Mouse (Mus musculus) myocyte (in vitro differentiated cells): Measurements from ENCODE around the gene March1. TPM values are rescaled to one million over a fixed set of nuclear protein-coding genes. Genes with fewer than 3 reads are reported as not detected.

Source experiments
- H3K27me3 ChIP-seq: one replicate; pipeline ENCODE4 v1.6.1; 2011; ENCODE audit not compliant: control insufficient read depth, insufficient read depth, insufficient read length
- H3K36me3 ChIP-seq: one replicate; pipeline ENCODE4 v1.6.1; 2011; ENCODE audit not compliant: control insufficient read depth, insufficient read depth
- H3K4me2 ChIP-seq: one replicate; pipeline ENCODE4 v1.6.1; 2011; ENCODE audit warnings: low read depth, control low read depth
- H3K4me3 ChIP-seq: one replicate; pipeline ENCODE4 v1.5.1; 2011; ENCODE audit warnings: mild to moderate bottlenecking, control low read depth, moderate library complexity
- H3K79me2 ChIP-seq: one replicate; pipeline ENCODE4 v1.6.1; 2011; ENCODE audit not compliant: control insufficient read depth, insufficient read depth
- H3ac ChIP-seq: one replicate; pipeline ENCODE4 v1.6.1; 2011; ENCODE audit not compliant: control insufficient read depth, insufficient read length
- CEBPB ChIP-seq: IDR thresholded peaks from 2 replicates; pipeline ENCODE4 v1.6.1; 2011; ENCODE audit warnings: mild to moderate bottlenecking, moderate library complexity; ENCODE audit not compliant: poor library complexity, insufficient read depth, severe bottlenecking
- E2F4 ChIP-seq: IDR thresholded peaks from one replicate; pipeline ENCODE4 v1.6.1; 2011; ENCODE audit warnings: mild to moderate bottlenecking, control low read depth, moderate library complexity; ENCODE audit not compliant: insufficient read depth
- MAX ChIP-seq: IDR thresholded peaks from one replicate; pipeline ENCODE4 v1.6.1; 2011; ENCODE audit warnings: low read depth, mild to moderate bottlenecking, control low read depth
- MYOD1 ChIP-seq, 3 experiments: IDR thresholded peaks; one replicate each; pipeline ENCODE4 v1.6.1; 2011; ENCODE audit warnings: control low read depth in 2 of 3, low read depth in 2 of 3, mild to moderate bottlenecking in 2 of 3, moderate library complexity in 1 of 3; ENCODE audit not compliant: insufficient read length in 2 of 3, control insufficient read depth in 1 of 3
- MYOG ChIP-seq, 3 experiments: IDR thresholded peaks; one replicate each; pipeline ENCODE4 v1.6.1; 2011; ENCODE audit warnings: control low read depth in 2 of 3, low read depth in 2 of 3, mild to moderate bottlenecking in 2 of 3; ENCODE audit not compliant: insufficient read length in 2 of 3, control insufficient read depth in 1 of 3, insufficient read depth in 1 of 3
- POLR2A ChIP-seq: IDR thresholded peaks from one replicate; pipeline ENCODE4 v1.6.1; 2011; ENCODE audit warnings: low read depth, mild to moderate bottlenecking, control low read depth, moderate library complexity; ENCODE audit not compliant: insufficient read length
- POLR2AphosphoS2 ChIP-seq: IDR thresholded peaks from one replicate; pipeline ENCODE4 v1.6.1; 2011; ENCODE audit warnings: low read depth, control low read depth; ENCODE audit not compliant: insufficient read length
- REST ChIP-seq: IDR thresholded peaks from one replicate; pipeline ENCODE4 v1.6.1; 2011; ENCODE audit warnings: mild to moderate bottlenecking, control low read depth, moderate library complexity; ENCODE audit not compliant: insufficient read depth, insufficient read length
- SRF ChIP-seq: IDR thresholded peaks from one replicate; pipeline ENCODE4 v1.6.1; 2011; ENCODE audit warnings: low read depth; ENCODE audit not compliant: control insufficient read depth, insufficient read length
- TCF12 ChIP-seq: IDR thresholded peaks from one replicate; pipeline ENCODE4 v1.6.1; 2011; ENCODE audit warnings: mild to moderate bottlenecking, control low read depth; ENCODE audit not compliant: poor library complexity, insufficient read depth, severe bottlenecking
- TCF3 ChIP-seq: IDR thresholded peaks from one replicate; pipeline ENCODE4 v1.6.1; 2011; ENCODE audit warnings: low read depth, control low read depth; ENCODE audit not compliant: insufficient read length
- USF1 ChIP-seq: IDR thresholded peaks from one replicate; pipeline ENCODE4 v1.6.1; 2011; ENCODE audit warnings: low read depth, mild to moderate bottlenecking, control low read depth, moderate library complexity
- polyA plus RNA-seq: library from polyadenylated mRNA; unstranded; fragments of >200 nt; fragmentation: generic; extraction: Trizol; gene quantifications from one replicate; pipeline ENCODE4 v1.2.1, GENCODE M21; 2012; ENCODE audit warnings: missing spikeins

The March1 gene
- polyA plus RNA-seq, 1 experiment, result 0.06 TPM

DNA sequence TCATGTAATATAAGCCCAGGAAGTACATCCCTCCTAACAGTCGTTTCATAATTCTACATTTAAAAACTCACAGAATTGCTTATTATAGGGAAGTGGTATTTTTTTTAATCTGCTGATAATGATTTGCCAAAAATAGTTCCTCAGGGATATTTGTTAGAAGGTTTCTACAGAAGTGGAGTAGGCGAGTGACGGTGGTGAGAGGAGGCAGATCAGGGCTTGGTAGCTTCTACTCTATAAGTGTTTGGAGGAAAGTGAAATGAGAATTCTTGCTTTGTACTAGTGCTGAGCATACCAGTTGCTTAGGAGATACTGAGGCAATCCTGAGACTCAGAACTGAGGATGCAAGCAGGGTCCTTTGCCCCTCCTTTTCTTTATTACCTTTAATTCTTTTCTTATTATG lies 476.5 kb downstream of the March1 start:
- H3K4me2 ChIP-seq, result no peak overlapping the region
- no peak overlapping the region for H3K4me3 ChIP-seq
- H3K27me3 ChIP-seq, result no peaks in the 10 kb centered on the region
- no peaks in the 10 kb centered on the region for H3K79me2 ChIP-seq
- H3K36me3 ChIP-seq, result no peaks in the 10 kb centered on the region
- H3ac ChIP-seq, result no peak overlapping the region
- TF ChIP-seq E2F4 (no peak), SRF (no peak), TCF3 (no peak), TCF12 (no peak), MYOD1 (IDR thresholded peaks at IDR 0.05; ENCODE audit: control insufficient read depth in 1 of 3, insufficient read length in 2 of 3, low read depth in 2 of 3) (no peak), CEBPB (no peak), REST (no peak), MAX (no peak), POLR2A (no peak), MYOG (IDR thresholded peaks at IDR 0.05; ENCODE audit: control insufficient read depth in 1 of 3, insufficient read depth in 1 of 3, insufficient read length in 2 of 3, low read depth in 2 of 3) (no peak), POLR2AphosphoS2 (no peak), USF1 (no peak)

- Histone ChIP-seq H3K36me3 (no peaks in the 10 kb centered on the region), H3K27me3 (no peaks in the 10 kb centered on the region), H3K4me2 (no peak overlapping the region), H3ac (no peak overlapping the region), H3K4me3 (no peak overlapping the region), H3K79me2 (no peaks in the 10 kb centered on the region)
- TF ChIP-seq CEBPB, result no peak
- no peak for TF ChIP-seq POLR2A
- no peak for TF ChIP-seq MYOG (IDR thresholded peaks at IDR 0.05; ENCODE audit: control insufficient read depth in 1 of 3, insufficient read depth in 1 of 3, insufficient read length in 2 of 3, low read depth in 2 of 3)
- TF ChIP-seq MYOD1 (IDR thresholded peaks at IDR 0.05; ENCODE audit: control insufficient read depth in 1 of 3, insufficient read length in 2 of 3, low read depth in 2 of 3), result no peak
- TF ChIP-seq E2F4, result no peak
- TF ChIP-seq SRF, result no peak
- no peak for TF ChIP-seq USF1
- no peak for TF ChIP-seq POLR2AphosphoS2
- TF ChIP-seq TCF3, result no peak
- TF ChIP-seq MAX, result no peak
These were observed 480.4 kb downstream of the March1 start for GRCm38 (mm10) chr8:66098148-66098547.

DNA sequence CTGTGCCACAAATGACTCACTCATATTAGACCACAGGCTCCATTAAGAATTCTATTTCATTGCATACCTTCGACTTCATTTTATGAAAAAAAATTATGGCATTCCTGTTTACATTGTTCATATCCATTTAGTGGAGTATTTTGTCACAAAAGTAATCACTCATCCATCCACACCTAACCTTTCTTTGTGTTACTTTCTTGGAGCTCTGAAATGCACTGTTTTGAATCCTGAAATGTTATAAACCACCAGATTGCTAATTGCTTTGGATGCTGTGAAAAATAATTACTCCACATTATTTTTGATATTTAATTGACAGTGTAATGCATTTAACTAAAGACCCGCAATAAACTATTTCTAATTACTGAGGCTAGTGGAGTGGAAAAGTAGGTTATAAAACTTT lies 501.6 kb downstream of the March1 start:
- H3ac ChIP-seq, result no peak overlapping the region
- TF ChIP-seq E2F4 (no peak), MYOG (IDR thresholded peaks at IDR 0.05; ENCODE audit: control insufficient read depth in 1 of 3, insufficient read depth in 1 of 3, insufficient read length in 2 of 3, low read depth in 2 of 3) (no peak), TCF3 (no peak), CEBPB (no peak), REST (no peak), SRF (no peak), TCF12 (no peak), POLR2AphosphoS2 (no peak), POLR2A (no peak), MAX (no peak), USF1 (no peak), MYOD1 (IDR thresholded peaks at IDR 0.05; ENCODE audit: control insufficient read depth in 1 of 3, insufficient read length in 2 of 3, low read depth in 2 of 3) (no peak)
- H3K79me2 ChIP-seq, result no peaks in the 10 kb centered on the region
- H3K36me3 ChIP-seq, result no peaks in the 10 kb centered on the region
- H3K4me2 ChIP-seq, result no peak overlapping the region
- no peak overlapping the region for H3K4me3 ChIP-seq
- no peaks in the 10 kb centered on the region for H3K27me3 ChIP-seq

GRCm38 (mm10) chr8:66159648-66160047 lies 541.9 kb downstream of the March1 start:
- H3K36me3 ChIP-seq, result no peaks in the 10 kb centered on the region
- TF ChIP-seq MYOD1 (IDR thresholded peaks at IDR 0.05; ENCODE audit: control insufficient read depth in 1 of 3, insufficient read length in 2 of 3, low read depth in 2 of 3) (no peak), MAX (no peak), SRF (no peak), USF1 (no peak), E2F4 (no peak), POLR2A (no peak), TCF12 (no peak), POLR2AphosphoS2 (no peak), REST (no peak), MYOG (IDR thresholded peaks at IDR 0.05; ENCODE audit: control insufficient read depth in 1 of 3, insufficient read depth in 1 of 3, insufficient read length in 2 of 3, low read depth in 2 of 3) (no peak), CEBPB (no peak), TCF3 (no peak)
- H3K4me2 ChIP-seq, result no peak overlapping the region
- H3K79me2 ChIP-seq, result no peaks in the 10 kb centered on the region
- no peaks in the 10 kb centered on the region for H3K27me3 ChIP-seq
- no peak overlapping the region for H3ac ChIP-seq
- H3K4me3 ChIP-seq, result no peak overlapping the region

GRCm38 (mm10) chr8:66166835-66167234 lies 549.1 kb downstream of the March1 start:
- no peaks in the 10 kb centered on the region for H3K79me2 ChIP-seq
- H3ac ChIP-seq, result no peak overlapping the region
- H3K4me3 ChIP-seq, result no peak overlapping the region
- H3K4me2 ChIP-seq, result no peak overlapping the region
- no peak for TF ChIP-seq POLR2A
- H3K27me3 ChIP-seq, result no peaks in the 10 kb centered on the region
- H3K36me3 ChIP-seq, result no peaks in the 10 kb centered on the region
